Mouse (Mus musculus) B cell, adult 2 months (primary cell): ENCODE data around the gene Pafah1b3.

Source experiments
- DNase-seq, 2 experiments: peaks; one replicate each; pipeline ENCODE4 v3.0.0; 2022

Gene Pafah1b3

GRCm38 (mm10) chr7:25305481-25305880, 7.7 kb upstream of the Pafah1b3 start:
- DNase-seq, result no peak

- DNase-seq, result no peak
Measured at GRCm38 (mm10) chr7:25303685-25304006, 5.9 kb upstream of the Pafah1b3 start.

GRCm38 (mm10) chr7:25303003-25303684, 5.4 kb upstream of the Pafah1b3 start:
- DNase-seq, result no peak

- DNase-seq, result no peak
Measured at GRCm38 (mm10) chr7:25301063-25301462, 3.3 kb upstream of the Pafah1b3 start, which contains the start of gene Prr19. TSS of gene Prr19 (plus strand) at chr7:25301411.

GRCm38 (mm10) chr7:25296945-25297453, 787 bp downstream of the Pafah1b3 start:
- DNase-seq, result peak; percentile 63 to 64

GRCm38 (mm10) chr7:25294960-25295722, 2.6 kb downstream of the Pafah1b3 start:
- peak; percentile 48 to 53 for DNase-seq

- DNase-seq, result no peak
Measured at GRCm38 (mm10) chr7:25294495-25294894, 3.3 kb downstream of the Pafah1b3 start.

- no peak for DNase-seq
Measured at GRCm38 (mm10) chr7:25293191-25293739, 4.5 kb downstream of the Pafah1b3 start.

- no peak for DNase-seq
Measured at GRCm38 (mm10) chr7:25292107-25292506, 5.7 kb downstream of the Pafah1b3 start.

- no peak for DNase-seq
Measured at GRCm38 (mm10) chr7:25290911-25291310, 6.9 kb downstream of the Pafah1b3 start.

- DNase-seq, result no peak
Measured at GRCm38 (mm10) chr7:25290463-25290862, 7.3 kb downstream of the Pafah1b3 start.

GRCm38 (mm10) chr7:25289925-25290324, 7.9 kb downstream of the Pafah1b3 start:
- no peak for DNase-seq

- no peak for DNase-seq
Measured at GRCm38 (mm10) chr7:25288721-25289120, 9.1 kb downstream of the Pafah1b3 start.

GRCm38 (mm10) chr7:25288011-25288410, 9.8 kb downstream of the Pafah1b3 start:
- DNase-seq, result no peak

GRCm38 (mm10) chr7:25286989-25287388, 10.8 kb downstream of the Pafah1b3 start:
- DNase-seq, result no peak

- DNase-seq, result no peak
Measured at GRCm38 (mm10) chr7:25285511-25286238, 12.1 kb downstream of the Pafah1b3 start.

- DNase-seq, result no peak
Measured at GRCm38 (mm10) chr7:25284766-25285165, 13.0 kb downstream of the Pafah1b3 start.

- DNase-seq, result no peak
Measured at GRCm38 (mm10) chr7:25284171-25284570, 13.6 kb downstream of the Pafah1b3 start.

GRCm38 (mm10) chr7:25283637-25284036, 14.1 kb downstream of the Pafah1b3 start:
- no peak for DNase-seq

GRCm38 (mm10) chr7:25282731-25283211, 15.0 kb downstream of the Pafah1b3 start:
- peak; percentile 55 to 56 for DNase-seq

- peak; percentile 99 for DNase-seq
Measured at GRCm38 (mm10) chr7:25281734-25282601, 15.8 kb downstream of the Pafah1b3 start.

- DNase-seq, result no peak
Measured at GRCm38 (mm10) chr7:25281166-25281733, 16.5 kb downstream of the Pafah1b3 start.
